Mouse (Mus musculus) testis, adult 2 months (tissue): ENCODE data around the gene Nt5c2.
A peak's percentile ranks its signal among the peaks of the same experiment; 100 is the strongest.

ENCODE experiments used
- CTCF ChIP-seq: fragments of 200-500 bp; IDR thresholded peaks from 2 replicates; pipeline ENCODE4 v1.5.1; 2012; ENCODE audit warnings: low read depth, mild to moderate bottlenecking, inconsistent platforms, low read length, moderate library complexity; ENCODE audit not compliant: control insufficient read depth, insufficient read depth, insufficient replicate concordance
- POLR2A ChIP-seq: fragments of 200-500 bp; IDR thresholded peaks from 2 replicates; pipeline ENCODE4 v1.6.1; 2012; ENCODE audit warnings: low read depth, mild to moderate bottlenecking, inconsistent platforms, low read length, moderate library complexity; ENCODE audit not compliant: control insufficient read depth

DNA sequence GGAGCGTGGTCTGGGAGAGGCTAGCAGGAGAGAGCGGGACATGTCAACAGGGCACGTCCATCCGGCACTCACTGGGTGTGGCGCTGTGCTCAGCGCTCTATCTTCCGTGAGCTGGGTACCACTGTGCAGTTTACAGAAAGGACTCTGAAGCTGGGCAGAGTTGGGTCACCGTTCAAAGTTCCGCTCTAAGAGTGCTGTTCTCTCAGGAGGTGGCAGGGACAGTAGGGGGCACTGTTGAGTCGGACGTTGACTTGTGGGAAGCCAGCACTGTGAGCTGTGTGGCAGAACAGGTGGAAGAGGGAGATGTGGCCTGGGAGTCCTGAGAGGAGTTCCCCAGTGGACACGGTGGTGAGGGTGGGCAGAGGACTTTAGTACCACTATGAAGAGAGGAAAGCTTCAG, 139.2 kb downstream of the Nt5c2 start:
- TF ChIP-seq POLR2A, result no peak
- TF ChIP-seq CTCF, result peak; percentile 84; the same call in 1 of the 2 replicates
